Mouse (Mus musculus) C2C12 (cell line): ENCODE measurements around the gene Pou2f2. TPM values are rescaled to one million over a fixed set of nuclear protein-coding genes. Genes with fewer than 3 reads are reported as not detected.

Source experiments
- H3K27me3 ChIP-seq: one replicate; pipeline ENCODE4 v1.6.1; 2011; ENCODE audit not compliant: control insufficient read depth, insufficient read depth, insufficient read length
- H3K36me3 ChIP-seq: one replicate; pipeline ENCODE4 v1.6.1; 2011; ENCODE audit not compliant: control insufficient read depth, insufficient read depth
- H3K4me3 ChIP-seq: one replicate; pipeline ENCODE4 v1.5.1; 2011; ENCODE audit warnings: mild to moderate bottlenecking, control low read depth; ENCODE audit not compliant: poor library complexity, insufficient read depth, severe bottlenecking
- H3K79me2 ChIP-seq: one replicate; pipeline ENCODE4 v1.6.1; 2011; ENCODE audit not compliant: control insufficient read depth, insufficient read depth
- H3K79me3 ChIP-seq: one replicate; pipeline ENCODE4 v1.6.1; 2011; ENCODE audit warnings: low read depth, control low read depth
- H3ac ChIP-seq: one replicate; pipeline ENCODE3; 2011; ENCODE audit warnings: low read depth; ENCODE audit not compliant: control insufficient read depth, insufficient read length
- CEBPB ChIP-seq: IDR thresholded peaks from one replicate; pipeline ENCODE4 v1.6.1; 2011; ENCODE audit warnings: low read depth, mild to moderate bottlenecking, control low read depth, moderate library complexity
- CTCF ChIP-seq: IDR thresholded peaks from one replicate; pipeline ENCODE4 v1.5.1; 2011; ENCODE audit not compliant: control insufficient read depth, insufficient read depth, insufficient read length
- FOSL1 ChIP-seq: IDR thresholded peaks from one replicate; pipeline ENCODE4 v1.8.0; 2011; ENCODE audit warnings: mild to moderate bottlenecking, low read length; ENCODE audit not compliant: poor library complexity, insufficient read depth, severe bottlenecking
- MAX ChIP-seq: IDR thresholded peaks from one replicate; pipeline ENCODE4 v1.6.1; 2011; ENCODE audit warnings: mild to moderate bottlenecking, control low read depth
- MYOD1 ChIP-seq: IDR thresholded peaks from one replicate; pipeline ENCODE4 v1.6.1; 2011; ENCODE audit warnings: low read depth; ENCODE audit not compliant: control insufficient read depth, insufficient read length
- MYOG ChIP-seq: IDR thresholded peaks from one replicate; pipeline ENCODE4 v1.6.1; 2011; ENCODE audit not compliant: control insufficient read depth, insufficient read length; ENCODE audit errors: extremely low read depth
- USF1 ChIP-seq: IDR thresholded peaks from one replicate; pipeline ENCODE4 v1.6.1; 2011; ENCODE audit warnings: low read depth, mild to moderate bottlenecking, control low read depth, moderate library complexity
- polyA plus RNA-seq: library from polyadenylated mRNA; unstranded; fragments of >200 nt; fragmentation: generic; extraction: Trizol; gene quantifications from one replicate; pipeline ENCODE4 v1.2.1, GENCODE M21; 2012; ENCODE audit warnings: missing spikeins

The Pou2f2 gene
- polyA plus RNA-seq, 1 experiment, result 0.02 TPM

DNA sequence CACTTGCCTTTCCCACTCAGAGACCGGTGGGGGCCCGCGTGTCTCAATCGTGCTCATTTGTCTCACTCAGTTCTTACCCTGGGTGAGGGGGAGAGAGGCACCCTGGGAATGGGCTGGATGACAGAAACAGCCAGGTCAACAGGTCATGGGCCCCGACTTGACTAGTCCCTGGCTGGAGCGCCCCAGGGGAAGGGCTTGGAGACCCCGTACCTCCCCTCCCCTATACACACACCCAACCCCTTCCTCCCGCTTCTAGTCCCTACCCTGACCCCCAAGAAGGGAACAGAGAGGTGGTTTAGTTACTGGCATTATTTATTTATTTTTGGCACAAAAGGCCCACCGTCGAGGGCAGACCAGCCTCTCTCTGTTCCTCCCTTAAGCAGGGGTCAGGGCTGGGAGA is 91.0 kb downstream of the Pou2f2 start:
- H3ac ChIP-seq, result no peak overlapping the region
- peaks cover 8% of the 10 kb centered on the region for H3K36me3 ChIP-seq
- no peaks in the 10 kb centered on the region for H3K79me3 ChIP-seq
- H3K4me3 ChIP-seq, result no peak overlapping the region
- H3K27me3 ChIP-seq, result peaks cover 9% of the 10 kb centered on the region
- no peaks in the 10 kb centered on the region for H3K79me2 ChIP-seq
- no peak for TF ChIP-seq FOSL1

DNA sequence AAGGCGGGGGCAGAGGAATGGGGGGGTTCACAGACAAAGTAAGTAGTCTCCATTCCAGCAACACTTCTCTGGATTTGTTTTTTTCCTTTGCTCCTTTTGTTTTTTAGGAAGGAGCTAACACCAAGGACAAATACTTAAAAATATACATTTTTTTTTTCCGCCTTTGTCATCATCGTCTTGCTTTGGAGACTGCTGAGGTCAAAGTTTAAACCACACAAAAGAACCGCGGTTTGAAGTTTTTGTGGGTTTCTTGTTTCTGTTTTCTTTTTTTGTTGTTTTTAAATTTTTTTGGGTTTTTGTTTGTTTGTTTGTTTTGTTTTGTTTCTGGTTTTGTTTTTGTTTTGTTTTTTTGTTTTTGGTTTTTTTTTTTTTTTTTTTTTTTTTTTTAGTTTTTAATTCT is 91.6 kb downstream of the Pou2f2 start:
- no peak overlapping the region for H3K4me3 ChIP-seq
- H3K79me2 ChIP-seq, result no peaks in the 10 kb centered on the region
- peaks cover 13% of the 10 kb centered on the region for H3K36me3 ChIP-seq
- H3K27me3 ChIP-seq, result peaks cover 6% of the 10 kb centered on the region
- H3ac ChIP-seq, result no peak overlapping the region
- peaks cover 2% of the 10 kb centered on the region for H3K79me3 ChIP-seq
- TF ChIP-seq MYOD1, result no peak
- no peak for TF ChIP-seq FOSL1
- TF ChIP-seq CEBPB, result no peak
- TF ChIP-seq MYOG, result no peak

DNA sequence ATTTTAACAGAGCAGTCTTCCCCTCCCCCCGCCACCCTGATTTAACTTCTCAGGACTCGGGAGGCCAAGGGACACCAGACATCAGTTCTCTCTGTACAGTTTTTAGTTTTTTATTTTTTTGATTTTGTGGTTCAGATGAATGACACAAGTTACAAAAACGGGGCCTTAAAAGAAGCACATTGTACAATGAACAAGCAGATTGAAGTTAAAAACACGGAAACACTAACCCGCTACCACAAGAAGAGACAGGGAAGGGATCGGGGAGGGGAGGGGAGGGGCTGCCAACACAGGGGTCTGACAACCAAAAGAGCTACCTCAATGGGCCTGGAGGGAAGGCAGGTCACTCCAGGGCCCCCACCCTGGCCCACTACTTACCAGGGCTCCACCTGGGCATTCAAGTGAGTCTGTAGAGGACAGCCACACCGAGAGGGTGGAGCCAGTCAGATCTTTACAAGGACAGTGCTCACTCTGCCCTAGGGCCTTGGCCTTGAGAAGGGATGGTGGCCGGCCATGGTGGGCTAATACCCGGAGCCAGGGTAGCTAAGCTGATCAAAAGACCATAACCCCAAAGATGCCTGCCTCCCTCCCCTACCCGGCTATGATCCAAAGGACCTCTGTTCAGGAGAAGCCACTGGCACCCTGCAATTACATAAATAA is 92.1 kb downstream of the Pou2f2 start:
- Histone ChIP-seq H3K79me3 (peaks cover 2% of the 10 kb centered on the region), H3K79me2 (peaks cover 1% of the 10 kb centered on the region), H3K36me3 (peaks cover 18% of the 10 kb centered on the region), H3K27me3 (no peaks in the 10 kb centered on the region), H3K4me3 (no peak overlapping the region), H3ac (no peak overlapping the region)
- no peak for TF ChIP-seq CEBPB

DNA sequence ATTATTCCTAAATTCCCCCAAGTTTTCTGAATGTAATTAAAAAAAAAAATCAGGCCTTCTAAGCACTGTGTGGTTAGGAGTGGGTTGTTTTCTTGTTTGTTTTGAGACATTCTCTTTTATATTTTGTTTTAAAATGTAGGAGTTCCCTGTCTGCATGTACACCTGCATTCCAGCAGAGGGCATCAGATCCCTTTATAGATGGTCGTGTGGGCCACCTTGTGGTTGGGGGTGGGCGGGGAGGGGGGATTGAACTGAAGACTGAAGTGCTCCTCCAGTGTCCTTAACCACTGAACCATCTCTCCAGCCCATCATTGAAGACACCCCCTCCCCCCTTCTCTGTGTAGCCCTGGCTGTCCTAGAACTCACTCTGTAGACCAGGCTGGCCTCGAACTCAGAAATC is 92.9 kb downstream of the Pou2f2 start:
- peaks cover 2% of the 10 kb centered on the region for H3K79me3 ChIP-seq
- H3K27me3 ChIP-seq, result no peaks in the 10 kb centered on the region
- H3ac ChIP-seq, result no peak overlapping the region
- peaks cover 8% of the 10 kb centered on the region for H3K79me2 ChIP-seq
- H3K36me3 ChIP-seq, result peaks cover 25% of the 10 kb centered on the region
- H3K4me3 ChIP-seq, result no peak overlapping the region
- TF ChIP-seq USF1 (no peak), MYOG (no peak), CTCF (no peak), CEBPB (no peak), MAX (no peak), FOSL1 (no peak), MYOD1 (no peak)

DNA sequence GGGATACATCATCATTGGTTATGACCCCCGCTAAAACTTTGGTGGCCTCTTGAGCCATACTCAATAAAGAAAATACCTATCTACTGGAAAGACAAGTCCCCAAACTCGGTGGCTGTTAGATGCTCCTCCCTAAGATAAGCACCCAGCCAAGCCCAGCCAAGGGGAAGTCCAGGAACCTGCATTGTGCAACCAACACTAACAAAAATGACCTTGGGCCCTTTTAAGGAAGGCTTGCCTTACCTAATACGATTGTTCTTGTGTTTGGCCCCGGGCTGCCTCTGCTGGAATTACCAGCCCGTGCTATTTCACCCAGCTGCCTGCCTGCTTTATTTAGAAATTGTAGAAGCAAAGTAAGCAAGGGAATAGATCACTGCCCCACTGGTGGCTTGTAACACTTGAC is 94.9 kb downstream of the Pou2f2 start:
- peaks cover 5% of the 10 kb centered on the region for H3K79me3 ChIP-seq
- no peak overlapping the region for H3K4me3 ChIP-seq
- TF ChIP-seq MYOD1 (no peak), MYOG (no peak), CTCF (no peak), CEBPB (no peak), MAX (no peak), USF1 (no peak), FOSL1 (no peak)
- H3K27me3 ChIP-seq, result no peaks in the 10 kb centered on the region
- peaks cover 39% of the 10 kb centered on the region for H3K36me3 ChIP-seq
- no peak overlapping the region for H3ac ChIP-seq
- H3K79me2 ChIP-seq, result peaks cover 20% of the 10 kb centered on the region

DNA sequence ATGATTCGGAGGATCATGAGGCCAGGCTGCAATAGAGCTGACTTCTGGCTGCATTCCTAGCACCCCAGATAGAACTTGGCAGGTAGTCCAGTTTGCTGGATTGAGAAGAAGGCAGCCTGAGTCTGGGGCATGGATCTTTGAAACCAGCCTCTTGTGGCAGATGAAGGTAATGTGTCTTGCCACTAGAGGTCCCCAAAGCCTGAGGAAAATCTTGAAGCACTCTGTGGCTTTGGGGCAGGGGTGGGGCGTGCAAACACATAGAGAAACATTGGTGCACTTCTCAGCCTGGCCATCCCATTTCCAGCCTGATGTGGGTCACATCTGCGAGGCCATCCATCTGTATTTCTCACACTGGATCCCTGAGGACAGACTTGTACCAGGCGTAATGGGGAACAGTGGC is 97.0 kb downstream of the Pou2f2 start:
- Histone ChIP-seq H3K79me2 (peaks cover 41% of the 10 kb centered on the region), H3K27me3 (no peaks in the 10 kb centered on the region), H3K79me3 (peaks cover 25% of the 10 kb centered on the region), H3ac (no peak overlapping the region), H3K36me3 (peaks cover 45% of the 10 kb centered on the region), H3K4me3 (no peak overlapping the region)
- TF ChIP-seq FOSL1 (no peak), MAX (no peak), CTCF (no peak), USF1 (no peak), MYOG (no peak)

DNA sequence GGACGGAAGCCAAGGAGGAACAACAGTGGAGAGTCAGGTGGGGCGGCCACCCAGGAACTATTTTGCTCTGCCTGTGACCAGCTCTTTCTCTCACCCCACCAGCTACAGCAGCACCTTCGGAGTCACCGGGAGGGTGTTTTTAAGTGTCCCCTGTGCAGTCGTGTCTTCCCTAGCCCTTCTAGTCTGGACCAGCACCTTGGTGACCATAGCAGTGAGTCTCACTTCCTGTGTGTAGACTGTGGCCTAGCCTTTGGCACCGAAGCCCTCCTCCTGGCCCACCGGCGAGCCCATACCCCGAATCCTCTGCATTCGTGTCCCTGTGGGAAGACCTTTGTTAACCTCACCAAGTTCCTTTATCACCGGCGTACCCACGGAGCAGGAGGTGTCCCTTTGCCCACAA is 99.1 kb downstream of the Pou2f2 start:
- Histone ChIP-seq H3K36me3 (peaks cover 45% of the 10 kb centered on the region), H3K27me3 (no peaks in the 10 kb centered on the region), H3ac (no peak overlapping the region), H3K4me3 (no peak overlapping the region), H3K79me2 (peaks cover 46% of the 10 kb centered on the region), H3K79me3 (peaks cover 25% of the 10 kb centered on the region)
- TF ChIP-seq MAX, result no peak
